Mouse (Mus musculus) left cerebral cortex, postnatal 36 days (tissue): ENCODE data around the gene Tmem239. TPM values are rescaled to one million over a fixed set of nuclear protein-coding genes. Genes with fewer than 3 reads are reported as not detected.
"Not testable (repeated sequence)": the region's sequence is repeated elsewhere in the genome, so short reads cannot be mapped to it uniquely, and the experiment has no call there.

Experiments used
- DNase-seq, 2 experiments: peaks; one replicate each; pipeline ENCODE4 v3.0.0; 2021 to 2022; ENCODE audit warnings: low spot score in 2 of 2, mixed read lengths in 1 of 2
- intact Hi-C: fragments of 180-260 bp; cut with DNase I; formaldehyde crosslinking; loops from one replicate; pipeline ENCODE4 v1.15.1; 2025
- total RNA-seq, 2 experiments: library from RNA; stranded (reverse); gene quantifications; 2 replicates each; pipeline ENCODE4 v1.2.3; 2021

The Tmem239 gene
- total RNA-seq = not detected

GRCm38 (mm10) chr2:130406178-130406577, at the start of gene Tmem239:
Gene Tmem239 (plus strand): TSS chr2:130406478.
- DNase-seq = no peak
- intact Hi-C loops = no loop called here

DNA sequence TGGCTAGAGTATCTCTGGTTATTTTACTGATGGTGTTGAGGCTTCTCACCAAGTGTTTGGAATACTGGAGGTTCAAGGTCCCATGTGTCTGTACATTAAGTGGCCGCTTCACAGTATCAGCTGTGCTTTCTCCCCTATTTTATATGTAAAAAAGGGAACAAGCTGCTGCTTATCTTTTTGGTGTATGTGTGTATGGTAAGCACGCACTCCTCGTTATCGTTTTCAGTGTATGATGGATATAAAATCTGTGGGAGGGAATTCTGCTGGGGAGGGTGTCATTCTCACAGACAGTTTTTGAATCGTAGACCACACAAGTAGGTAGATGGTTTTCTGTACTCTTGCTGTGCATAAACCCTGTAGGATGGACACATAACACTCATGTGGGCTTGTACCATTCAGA, 48.7 kb upstream of the Tmem239 start:
- intact Hi-C loops = no loop called here
- DNase-seq = no peak

- no peak for DNase-seq
Observed at GRCm38 (mm10) chr2:130358852-130359251, 47.4 kb upstream of the Tmem239 start.

GRCm38 (mm10) chr2:130362511-130363026, 43.7 kb upstream of the Tmem239 start:
- intact Hi-C loops = loop anchor here (2.0 kb wide), 1 partner anchor 68 kb away; the partner anchor contains the start of gene Ebf4

More at GRCm38 (mm10) chr2:130358852-130359251, 47.4 kb upstream of the Tmem239 start:
- intact Hi-C loops = no loop called here

GRCm38 (mm10) chr2:130365211-130366094, 40.8 kb upstream of the Tmem239 start:
- intact Hi-C loops = no loop called here
- DNase-seq = no peak

More at GRCm38 (mm10) chr2:130362511-130363026, 43.7 kb upstream of the Tmem239 start:
- peak in 1 of 2 experiments; percentile 35 for DNase-seq

- intact Hi-C loops = no loop called here
Observed at GRCm38 (mm10) chr2:130367386-130367785, 38.9 kb upstream of the Tmem239 start.

DNA sequence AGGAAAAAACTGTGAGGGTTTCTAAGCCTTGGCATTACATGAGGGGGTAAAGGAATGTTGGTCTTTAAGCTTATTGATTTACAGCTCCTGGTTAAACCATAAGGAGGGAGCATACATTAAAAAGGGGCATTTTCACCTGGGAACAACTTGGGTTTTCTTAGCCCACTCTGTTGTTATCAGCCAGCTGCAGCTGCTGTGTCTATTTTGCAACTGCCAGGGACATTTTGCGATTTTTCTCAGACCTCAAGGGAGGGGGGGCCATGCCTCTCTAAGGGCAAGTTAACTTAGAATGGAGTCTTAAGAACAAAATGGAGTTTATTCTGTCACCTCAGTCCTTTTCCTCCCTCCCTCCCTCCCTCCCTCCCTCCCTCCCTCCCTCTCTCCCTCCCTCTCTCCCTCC, 33.3 kb upstream of the Tmem239 start:
- intact Hi-C loops, DNase-seq: not testable (repeated sequence)

More at GRCm38 (mm10) chr2:130367386-130367785, 38.9 kb upstream of the Tmem239 start:
- no peak for DNase-seq

DNA sequence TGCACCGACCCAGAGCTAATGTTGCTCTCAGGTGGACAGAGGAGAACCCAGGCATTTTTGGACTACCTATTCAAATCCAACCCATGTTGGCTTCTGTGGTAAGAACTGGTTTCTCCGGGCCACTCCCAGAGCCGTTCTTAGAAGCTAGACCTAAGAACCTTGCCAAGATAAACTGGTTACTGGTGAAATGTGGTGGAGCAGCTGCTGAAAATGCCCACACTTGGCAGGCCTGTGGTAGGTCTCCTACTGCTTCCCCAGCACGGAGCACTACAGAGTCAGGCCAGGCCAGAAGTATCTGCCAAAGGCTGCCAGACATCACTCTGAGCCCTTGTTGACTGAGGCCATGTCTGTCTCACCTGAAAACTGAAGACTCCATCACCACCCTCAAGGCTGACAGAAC, 31.3 kb upstream of the Tmem239 start:
- intact Hi-C loops = no loop called here
- DNase-seq = no peak

- DNase-seq = no peak
- intact Hi-C loops = no loop called here
Observed at GRCm38 (mm10) chr2:130383205-130383604, 23.1 kb upstream of the Tmem239 start.

DNA sequence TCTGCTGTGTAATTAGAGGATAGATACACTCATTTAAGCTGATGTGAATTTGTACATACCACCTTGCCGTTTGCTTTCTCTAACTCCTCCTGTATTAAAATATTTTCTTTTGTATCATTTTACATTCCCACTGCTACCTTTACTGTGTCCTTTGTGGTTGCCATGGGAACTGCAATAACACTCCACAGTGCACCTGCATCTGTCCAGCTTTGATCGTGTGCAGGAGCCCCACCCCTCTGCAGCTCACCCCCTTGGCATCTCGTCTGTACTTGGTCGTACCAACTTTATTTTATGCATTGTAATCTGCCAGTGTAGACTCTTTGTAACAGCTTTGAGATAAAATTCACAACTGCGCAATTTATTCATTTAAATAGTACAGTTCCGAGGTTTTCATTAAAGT, 22.4 kb upstream of the Tmem239 start:
- intact Hi-C loops = no loop called here
- DNase-seq = no peak

- no peak for DNase-seq
- intact Hi-C loops = no loop called here
Observed at GRCm38 (mm10) chr2:130386212-130386611, 20.1 kb upstream of the Tmem239 start.

GRCm38 (mm10) chr2:130388796-130389195, 17.5 kb upstream of the Tmem239 start:
- intact Hi-C loops = no loop called here

DNA sequence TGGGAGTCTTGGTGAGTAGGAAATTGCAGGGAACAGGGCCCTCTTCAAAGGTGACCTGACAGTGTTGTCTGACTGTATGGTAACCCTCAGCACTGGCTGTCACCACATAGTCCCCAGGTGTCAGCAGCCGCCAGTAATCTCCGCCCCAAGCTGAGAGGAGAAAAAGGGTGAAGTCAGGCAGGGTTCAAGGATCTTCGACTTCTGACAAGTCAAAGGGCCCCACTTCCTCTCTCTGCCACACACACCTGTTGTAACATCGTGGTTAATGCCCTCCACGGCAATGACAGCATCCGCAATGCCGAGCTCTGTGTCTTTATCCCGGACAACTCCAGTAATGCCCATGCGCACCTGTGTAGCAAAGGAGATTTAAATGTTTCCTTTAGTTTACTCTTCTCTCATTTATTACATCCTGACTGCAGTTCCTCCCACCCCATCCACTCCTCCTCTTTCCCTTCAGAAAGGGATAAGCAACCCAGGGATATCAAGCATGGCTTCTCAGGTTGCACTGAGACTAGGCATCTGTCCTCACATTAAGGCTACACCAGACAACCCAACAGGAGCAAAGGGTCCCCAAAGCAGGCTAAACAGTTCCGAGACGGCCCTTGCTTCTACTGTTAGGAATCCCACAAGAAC, 15.2 kb upstream of the Tmem239 start:
- intact Hi-C loops = no loop called here
- DNase-seq = no peak

More at GRCm38 (mm10) chr2:130388796-130389195, 17.5 kb upstream of the Tmem239 start:
- DNase-seq = no peak

DNA sequence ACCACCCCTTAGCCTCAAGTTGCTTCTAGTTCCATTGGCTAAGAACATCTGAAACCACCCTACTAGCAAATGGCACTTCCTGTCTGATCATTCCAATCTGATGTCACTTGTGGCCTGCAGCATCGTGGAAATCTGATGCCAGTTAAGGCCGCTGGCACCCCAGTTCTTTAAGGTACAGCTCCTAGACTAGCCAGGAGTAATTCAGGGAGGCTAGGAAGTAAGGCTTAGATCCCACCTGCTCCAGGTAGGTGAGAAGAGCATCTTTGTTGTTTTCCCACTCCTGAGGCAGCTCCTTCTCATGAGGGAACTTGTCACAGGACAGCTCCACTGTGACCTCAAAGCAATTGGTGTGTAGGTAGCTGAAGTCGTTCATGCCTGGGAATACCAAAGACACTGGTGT, 13.4 kb upstream of the Tmem239 start:
- intact Hi-C loops = no loop called here
- DNase-seq = no peak

DNA sequence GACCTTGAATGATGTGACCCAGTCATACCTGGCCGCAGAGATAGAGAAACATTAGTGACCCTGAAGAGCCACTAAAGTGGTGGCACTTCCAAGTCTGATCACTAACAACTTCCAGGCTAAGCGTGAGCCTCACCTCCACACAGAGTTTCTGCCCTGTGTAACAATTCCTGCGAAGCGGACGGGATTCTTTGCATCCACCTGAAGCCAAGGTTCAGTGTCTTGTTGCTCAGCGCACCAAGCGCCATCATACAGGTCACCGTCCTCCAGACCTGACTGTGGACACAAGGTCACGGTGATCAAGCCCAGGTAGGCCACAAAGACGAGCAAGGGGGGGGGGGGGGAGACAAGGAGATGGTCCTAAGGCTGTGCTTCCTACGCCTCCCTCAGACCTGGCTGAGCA, 10.6 kb upstream of the Tmem239 start:
- intact Hi-C loops = no loop called here
- DNase-seq = no peak

- intact Hi-C loops = no loop called here
Observed at GRCm38 (mm10) chr2:130397186-130397985, 8.9 kb upstream of the Tmem239 start, which contains the start of gene Cpxm1. Gene Cpxm1 (minus strand): TSS chr2:130397574.

DNA sequence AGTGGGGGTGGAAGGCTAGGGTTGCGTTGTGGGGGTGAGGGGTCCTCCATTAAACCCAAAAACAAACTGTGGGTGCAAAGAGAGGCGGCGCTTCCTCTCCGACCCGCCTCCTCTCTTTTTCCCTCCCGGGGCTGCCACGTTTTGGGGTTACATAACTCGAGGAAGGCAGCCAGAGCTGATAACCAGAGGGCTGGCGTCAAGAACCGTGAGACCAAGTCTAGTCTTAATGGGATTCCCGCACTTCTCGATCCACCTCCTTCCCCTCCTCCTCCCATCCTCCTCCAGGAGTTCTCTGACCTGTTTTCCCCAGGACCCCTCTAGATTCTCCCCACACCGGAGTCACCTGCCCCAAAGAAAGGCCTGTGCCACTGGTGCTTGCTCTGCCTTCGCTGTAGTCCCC, 8.2 kb upstream of the Tmem239 start:
- no peak for DNase-seq
- intact Hi-C loops = no loop called here

More at GRCm38 (mm10) chr2:130397186-130397985, 8.9 kb upstream of the Tmem239 start, which contains the start of gene Cpxm1:
- no peak for DNase-seq

- DNase-seq = no peak
- intact Hi-C loops = no loop called here
Observed at GRCm38 (mm10) chr2:130400046-130400445, 6.2 kb upstream of the Tmem239 start.

DNA sequence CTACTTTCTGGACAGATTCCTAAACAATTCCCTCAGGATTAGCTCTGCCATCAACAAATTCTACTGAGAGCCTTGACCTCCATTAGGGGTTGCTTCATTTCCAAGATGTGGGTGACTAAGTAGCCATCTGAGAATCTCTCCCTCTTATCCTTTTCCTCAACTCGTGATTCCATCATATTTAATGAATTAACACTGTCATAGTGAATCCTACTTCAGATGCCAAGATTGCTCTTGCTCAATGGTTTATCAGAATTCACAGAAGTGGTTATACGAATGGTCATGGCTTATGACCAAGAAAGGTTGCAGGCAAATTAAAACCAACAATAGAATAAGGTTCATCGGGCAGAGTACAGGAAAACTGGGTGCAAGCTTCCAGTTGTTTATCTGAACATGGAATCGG, 4.4 kb upstream of the Tmem239 start:
- DNase-seq = no peak
- intact Hi-C loops = no loop called here

GRCm38 (mm10) chr2:130404939-130405338, 1.3 kb upstream of the Tmem239 start, which contains the start of the genes Gm28372 and 1700020A23Rik:
Gene Gm28372 (plus strand): TSS chr2:130405239.
Gene 1700020A23Rik (plus strand): TSS chr2:130405259.
- DNase-seq = no peak
- intact Hi-C loops = no loop called here
